Mouse (Mus musculus): ENCODE measurements around the gene Rccd1.

DNA sequence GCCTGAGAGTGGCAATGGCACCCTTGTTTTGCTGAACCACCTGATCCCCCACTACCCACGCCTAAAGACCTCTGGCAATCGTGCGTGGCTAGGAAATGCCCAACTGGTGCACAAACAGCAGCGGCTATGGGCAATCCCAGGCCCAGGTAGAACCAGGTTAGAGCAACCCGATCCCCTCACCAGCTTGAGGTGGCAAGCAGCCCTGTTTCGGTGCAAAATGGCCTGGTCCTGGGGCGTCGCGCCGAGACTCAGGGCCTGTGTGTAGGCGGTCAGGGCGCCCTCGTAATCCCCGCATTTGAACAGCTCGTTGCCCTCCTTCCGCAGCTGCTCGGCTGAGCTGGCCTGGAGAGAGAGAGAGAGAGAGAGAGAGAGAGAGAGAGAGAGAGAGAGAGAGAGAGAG is 15.1 kb upstream of the Rccd1 start:
- TF ChIP-seq CTCF (IDR thresholded peaks at IDR 0.05; ENCODE audit: insufficient read depth, low read length) = no peak
- TF ChIP-seq POLR2A (IDR thresholded peaks at IDR 0.05; ENCODE audit: borderline replicate concordance, extremely low read depth, low read depth, low read length) = no peak
